Mouse (Mus musculus): ENCODE data around the gene Frem3.

The Frem3 gene

DNA sequence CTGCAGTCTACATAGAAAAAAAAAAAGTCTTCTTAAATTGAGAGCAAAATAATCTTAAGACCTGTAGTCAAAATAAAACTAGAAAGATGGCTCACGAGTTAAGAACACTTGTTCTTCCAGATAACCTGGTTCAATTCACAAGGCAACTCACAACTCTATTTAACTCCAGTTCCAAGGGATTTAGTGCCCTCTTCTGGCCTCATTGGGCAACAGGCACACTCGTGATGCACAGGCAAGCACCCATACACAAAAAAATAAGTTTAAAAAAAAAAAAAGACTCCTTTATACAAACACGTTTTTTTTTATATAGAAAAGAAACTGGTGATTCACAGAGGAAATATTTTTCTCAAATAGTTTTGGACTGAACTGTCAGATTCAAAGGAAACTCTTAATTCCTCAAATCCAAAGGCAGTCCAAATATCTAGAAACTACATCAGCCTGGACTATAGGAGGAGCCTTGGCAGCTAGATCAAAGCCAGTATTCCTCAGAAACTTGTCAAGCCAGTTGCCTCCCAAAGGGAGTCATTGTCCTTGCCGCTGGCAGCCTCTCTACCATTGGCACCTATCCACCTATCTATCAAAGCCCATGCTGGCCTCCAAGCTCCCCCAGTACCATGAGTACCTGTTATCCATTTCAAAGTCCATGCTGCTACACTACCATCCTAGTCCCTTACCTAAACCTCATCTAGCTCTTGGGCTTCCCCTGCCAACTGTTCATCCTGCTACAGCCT, 100.0 kb downstream of the Frem3 start:
- DNase-seq = peak in 1 of 2 experiments; percentile 9

DNA sequence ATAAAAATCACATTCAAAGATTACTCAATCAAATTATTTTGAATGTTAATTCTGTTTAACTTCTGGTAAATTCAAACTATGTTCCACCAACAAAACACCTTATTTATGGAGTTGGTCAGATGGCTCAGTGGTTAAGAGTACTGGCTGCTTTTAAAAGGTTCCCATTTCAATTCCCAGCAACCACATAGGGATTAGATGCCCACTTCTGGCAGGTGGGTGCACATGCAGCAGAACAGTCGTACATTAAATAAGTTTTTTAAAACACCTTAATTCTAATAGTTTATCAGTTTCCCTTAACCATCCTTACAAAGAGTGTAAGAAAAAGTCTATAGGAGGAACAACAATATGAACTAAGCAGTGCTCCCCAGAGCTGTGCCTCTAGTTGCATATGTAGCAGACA, 103.6 kb downstream of the Frem3 start:
- DNase-seq = no peak

DNA sequence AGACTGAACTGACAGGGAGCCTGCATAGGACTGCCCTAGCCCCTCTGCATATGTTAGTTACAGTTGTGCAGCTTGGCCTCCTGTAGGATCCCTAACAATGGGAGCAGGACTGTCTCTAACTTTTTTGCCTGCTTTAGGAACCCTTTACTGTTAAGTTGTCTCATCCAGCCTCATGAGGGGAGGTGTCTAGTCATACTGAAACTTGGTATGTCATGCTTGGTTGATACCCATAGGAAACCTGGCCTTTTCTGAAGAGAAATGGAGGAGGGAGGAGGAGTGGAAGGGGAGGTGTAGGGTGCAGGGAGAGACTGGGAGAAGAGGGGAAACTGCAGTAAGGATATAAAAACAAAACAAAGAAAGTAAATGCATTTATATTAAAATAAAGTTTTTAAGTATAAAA, 121.4 kb downstream of the Frem3 start:
- no peak for DNase-seq

GRCm38 (mm10) chr8:80738046-80738387, 127.1 kb downstream of the Frem3 start:
- no peak for DNase-seq

GRCm38 (mm10) chr8:80738388-80739154, 127.7 kb downstream of the Frem3 start:
- peak; percentile 44 to 64 for DNase-seq

DNA sequence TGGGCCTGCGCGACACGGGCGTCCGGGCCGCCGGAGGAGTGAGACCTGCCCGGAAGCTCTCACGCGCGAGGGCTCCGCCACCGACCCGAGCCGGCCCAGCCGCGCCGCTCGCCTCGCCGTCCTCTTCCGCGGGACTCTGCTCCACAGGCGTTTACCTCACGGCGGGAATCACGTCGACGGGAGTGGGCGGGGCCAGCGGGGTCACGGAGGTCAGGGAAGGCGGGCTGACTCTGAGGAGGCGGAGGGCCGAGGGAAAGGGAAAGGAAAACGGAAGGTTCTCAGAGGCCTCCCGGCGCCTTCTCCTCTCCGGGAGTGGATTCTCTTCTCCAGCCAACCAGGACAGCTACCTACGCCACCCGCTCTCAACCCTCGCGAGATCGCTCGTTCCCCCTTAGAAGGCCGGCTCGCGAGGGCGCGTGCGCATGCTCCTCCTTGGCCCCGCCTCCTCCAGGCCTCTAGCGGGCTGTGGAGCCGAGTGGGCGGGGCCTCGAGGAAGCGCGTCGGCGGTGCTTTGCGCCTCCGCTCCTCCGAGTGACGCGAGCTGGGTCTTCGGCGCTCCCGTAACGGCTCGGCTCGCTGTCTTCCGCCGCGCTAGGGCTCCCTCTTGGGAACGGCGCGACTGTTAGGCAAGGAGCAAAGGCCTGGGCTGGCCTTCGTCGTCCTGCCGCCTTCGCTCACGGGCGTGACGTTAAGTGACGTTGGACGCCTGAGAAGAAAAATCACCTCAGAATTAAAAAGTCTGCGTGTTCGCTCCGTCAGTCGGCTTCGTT, 128.5 kb downstream of the Frem3 start, which contains the start of gene Smarca5:
TSS of gene Smarca5 (minus strand) at position 343 of the 770 bp plus-strand sequence.
- DNase-seq = peak; percentile 95 to 96

GRCm38 (mm10) chr8:80739932-80740331, 129.1 kb downstream of the Frem3 start:
- no peak for DNase-seq
